Mouse (Mus musculus): ENCODE results near the gene Mpig6b. TPM values are rescaled to one million over a fixed set of nuclear protein-coding genes. Genes with fewer than 3 reads are reported as not detected.

The Mpig6b gene
- polyA plus RNA-seq, 1 experiment, result 53.5 TPM

GRCm38 (mm10) chr17:35077285-35077684 lies 11.3 kb upstream of the Mpig6b start:
- Histone ChIP-seq H3K9me3 (0 out of 2 replicates have a peak, but pooled peaks cover 3% of the 10 kb centered on the region), H3K27me3 (replicated peaks) (no peaks in the 10 kb centered on the region), H3K36me3 (replicated peaks; ENCODE audit: low read length) (peaks cover 77% of the 10 kb centered on the region), H3K4me1 (peaks cover 91% of the 10 kb centered on the region), H3K4me3 (replicated peaks) (peak overlapping the region; percentile 66)
- no peak for TF ChIP-seq GATA1 (IDR thresholded peaks at IDR 0.05; ENCODE audit: borderline replicate concordance, low read length)
- no peak for TF ChIP-seq FLI1 (IDR thresholded peaks at IDR 0.05; ENCODE audit: low read length)

GRCm38 (mm10) chr17:35076507-35077176 lies 10.7 kb upstream of the Mpig6b start, which contains the start of gene Ly6g6e:
Ly6g6e (plus strand) TSS chr17:35076902.
- H3K27me3 ChIP-seq (replicated peaks), result no peaks in the 10 kb centered on the region
- TF ChIP-seq GATA1 (IDR thresholded peaks at IDR 0.05; ENCODE audit: borderline replicate concordance, low read length), result no peak
- TF ChIP-seq FLI1 (IDR thresholded peaks at IDR 0.05; ENCODE audit: low read length), result no peak
- H3K36me3 ChIP-seq (replicated peaks; ENCODE audit: low read length), result peaks cover 78% of the 10 kb centered on the region
- H3K4me1 ChIP-seq, result peaks cover 91% of the 10 kb centered on the region
- H3K4me3 ChIP-seq (replicated peaks), result peak within 1 kb of the TSS; percentile 86
- H3K9me3 ChIP-seq, result 0 out of 2 replicates have a peak, but pooled peaks cover 3% of the 10 kb centered on the region

GRCm38 (mm10) chr17:35074097-35074496 lies 8.1 kb upstream of the Mpig6b start:
- 0 out of 2 replicates have a peak, but pooled peaks cover 3% of the 10 kb centered on the region for H3K9me3 ChIP-seq
- H3K4me3 ChIP-seq (replicated peaks), result peak overlapping the region; percentile 42
- H3K36me3 ChIP-seq (replicated peaks; ENCODE audit: low read length), result peaks cover 77% of the 10 kb centered on the region
- peaks cover 4% of the 10 kb centered on the region for H3K27me3 ChIP-seq (replicated peaks)
- TF ChIP-seq FLI1 (IDR thresholded peaks at IDR 0.05; ENCODE audit: low read length) (no peak), GATA1 (IDR thresholded peaks at IDR 0.05; ENCODE audit: borderline replicate concordance, low read length) (no peak)
- peaks cover 91% of the 10 kb centered on the region for H3K4me1 ChIP-seq

- Histone ChIP-seq H3K4me1 (peaks cover 91% of the 10 kb centered on the region), H3K4me3 (replicated peaks) (no peak overlapping the region), H3K27me3 (replicated peaks) (peaks cover 14% of the 10 kb centered on the region), H3K9me3 (0 out of 2 replicates have a peak, but pooled peaks cover 3% of the 10 kb centered on the region), H3K36me3 (replicated peaks; ENCODE audit: low read length) (peaks cover 71% of the 10 kb centered on the region)
- TF ChIP-seq FLI1 (IDR thresholded peaks at IDR 0.05; ENCODE audit: low read length) (no peak), GATA1 (IDR thresholded peaks at IDR 0.05; ENCODE audit: borderline replicate concordance, low read length) (no peak)
Observed at GRCm38 (mm10) chr17:35071454-35071853, 5.5 kb upstream of the Mpig6b start.

- Histone ChIP-seq H3K4me3 (replicated peaks) (no peak overlapping the region), H3K36me3 (replicated peaks; ENCODE audit: low read length) (peaks cover 65% of the 10 kb centered on the region), H3K4me1 (peaks cover 91% of the 10 kb centered on the region), H3K9me3 (0 out of 2 replicates have a peak, but pooled peaks cover 3% of the 10 kb centered on the region), H3K27me3 (replicated peaks) (peaks cover 16% of the 10 kb centered on the region)
- TF ChIP-seq FLI1 (IDR thresholded peaks at IDR 0.05; ENCODE audit: low read length), result no peak
- TF ChIP-seq GATA1 (IDR thresholded peaks at IDR 0.05; ENCODE audit: borderline replicate concordance, low read length), result no peak
Observed at GRCm38 (mm10) chr17:35070556-35071229, 4.7 kb upstream of the Mpig6b start.

- H3K4me1 ChIP-seq, result peaks cover 96% of the 10 kb centered on the region
- TF ChIP-seq GATA1 (IDR thresholded peaks at IDR 0.05; ENCODE audit: borderline replicate concordance, low read length), result no peak
- no peak for TF ChIP-seq FLI1 (IDR thresholded peaks at IDR 0.05; ENCODE audit: low read length)
- H3K4me3 ChIP-seq (replicated peaks), result peak overlapping the region; percentile 34
- peaks cover 16% of the 10 kb centered on the region for H3K27me3 ChIP-seq (replicated peaks)
- no peaks in the 10 kb centered on the region for H3K9me3 ChIP-seq
- peaks cover 69% of the 10 kb centered on the region for H3K36me3 ChIP-seq (replicated peaks; ENCODE audit: low read length)
Observed at GRCm38 (mm10) chr17:35068213-35068914, 2.4 kb upstream of the Mpig6b start.

GRCm38 (mm10) chr17:35064951-35065947 lies 735 bp downstream of the Mpig6b start, which contains the start of gene Ly6g6c:
Ly6g6c (plus strand) TSS chr17:35065388.
- Histone ChIP-seq H3K36me3 (replicated peaks; ENCODE audit: low read length) (peaks cover 68% of the 10 kb centered on the region), H3K27me3 (replicated peaks) (peaks cover 16% of the 10 kb centered on the region), H3K9me3 (no peaks in the 10 kb centered on the region), H3K4me3 (replicated peaks) (peak within 1 kb of the TSS; percentile 94), H3K4me1 (peaks cover 96% of the 10 kb centered on the region)
- TF ChIP-seq FLI1 (IDR thresholded peaks at IDR 0.05; ENCODE audit: low read length) (no peak), GATA1 (IDR thresholded peaks at IDR 0.05; ENCODE audit: borderline replicate concordance, low read length) (no peak)

- Histone ChIP-seq H3K4me3 (replicated peaks) (peak overlapping the region; percentile 94), H3K36me3 (replicated peaks; ENCODE audit: low read length) (peaks cover 66% of the 10 kb centered on the region), H3K9me3 (no peaks in the 10 kb centered on the region), H3K27me3 (replicated peaks) (peaks cover 15% of the 10 kb centered on the region), H3K4me1 (peaks cover 96% of the 10 kb centered on the region)
- TF ChIP-seq GATA1 (IDR thresholded peaks at IDR 0.05; ENCODE audit: borderline replicate concordance, low read length) (no peak), FLI1 (IDR thresholded peaks at IDR 0.05; ENCODE audit: low read length) (no peak)
Observed at GRCm38 (mm10) chr17:35064378-35064877, 1.6 kb downstream of the Mpig6b start.

All from megakaryocyte, embryonic 14.5 days (primary cell).